Mouse (Mus musculus): ENCODE measurements at regions not wholly inside any gene's neighbourhood (a gene's known extent, or its start where the extent isn't known, plus 50 kb on each side); places are given as distances from the start of the nearest gene placed in this dataset.

DNA sequence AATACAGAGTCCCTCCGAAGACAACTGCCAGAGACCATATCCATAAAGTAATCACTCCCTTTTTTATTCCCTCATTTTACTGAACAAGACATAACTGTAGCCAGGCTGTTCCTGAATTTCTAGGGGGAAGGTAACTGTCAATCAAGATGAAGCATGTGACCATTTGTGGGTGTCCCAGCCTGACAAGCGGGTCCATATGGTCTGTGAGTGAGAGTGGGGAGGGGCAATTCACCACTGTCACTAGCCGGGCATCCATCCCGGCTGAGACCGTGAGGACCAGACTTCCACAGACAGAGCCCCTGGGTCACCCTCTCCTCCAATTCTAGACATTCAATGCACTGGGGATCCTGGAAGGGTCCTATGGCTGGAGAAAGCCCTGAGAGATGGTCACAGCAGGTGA, 54.6 kb downstream of the Gm11733 start:
- no peak for DNase-seq (ENCODE audit: low spot score in 2 of 2)

DNA sequence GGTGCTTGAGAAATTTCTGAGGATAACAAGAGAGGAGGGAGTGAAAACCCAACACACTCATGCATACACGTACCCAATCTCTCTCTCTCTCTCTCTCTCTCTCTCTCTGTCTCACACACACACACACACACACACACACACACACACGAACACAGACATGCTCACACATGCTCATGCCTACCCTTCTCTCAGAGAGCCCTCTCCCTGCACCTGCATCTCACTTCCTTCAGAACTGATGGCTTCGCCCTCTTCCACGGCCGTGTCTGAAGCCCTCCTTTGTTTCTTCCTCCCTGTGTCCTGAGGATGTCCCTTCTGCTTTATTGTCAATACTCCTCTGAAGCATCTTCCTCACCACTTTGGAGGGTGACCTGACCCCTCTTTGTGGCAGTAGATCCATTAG, 56.4 kb downstream of the Gm11733 start:
- DNase-seq (ENCODE audit: low spot score in 2 of 2): no peak

DNA sequence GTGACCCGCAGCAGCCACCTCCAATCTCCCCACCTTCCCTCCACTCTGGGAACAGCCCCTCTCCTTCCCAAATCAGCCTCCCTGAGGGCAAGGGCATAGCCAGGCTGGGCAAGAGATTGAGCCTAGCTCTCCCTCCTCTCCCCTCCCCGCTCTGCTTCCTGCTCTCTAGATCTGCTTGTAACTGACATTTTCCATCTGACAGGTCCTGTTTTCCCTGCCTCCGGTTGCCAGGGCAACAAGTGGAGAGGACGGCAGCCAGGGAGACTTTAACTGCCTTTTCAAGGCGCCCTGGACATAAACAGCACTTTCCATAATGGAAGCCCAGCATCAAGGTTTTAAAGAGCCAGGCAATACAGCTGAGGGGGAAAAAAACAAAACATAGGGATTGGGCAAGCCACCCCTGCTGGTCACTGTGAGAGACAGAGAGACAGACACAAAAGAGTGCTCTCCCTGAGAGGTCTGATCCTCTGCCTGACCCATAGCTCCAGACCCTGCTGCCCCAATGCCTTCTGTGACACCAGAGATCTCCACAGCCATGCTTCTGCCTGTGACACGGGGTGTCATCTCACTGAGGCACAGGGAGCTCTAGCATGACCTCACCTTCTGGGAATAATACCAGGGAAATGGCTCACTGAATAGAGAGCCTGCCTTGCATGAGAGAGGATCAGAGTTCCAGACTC, 57.2 kb downstream of the Gm11733 start:
- peak; percentile 46 to 49 for DNase-seq (ENCODE audit: low spot score in 2 of 2)

DNA sequence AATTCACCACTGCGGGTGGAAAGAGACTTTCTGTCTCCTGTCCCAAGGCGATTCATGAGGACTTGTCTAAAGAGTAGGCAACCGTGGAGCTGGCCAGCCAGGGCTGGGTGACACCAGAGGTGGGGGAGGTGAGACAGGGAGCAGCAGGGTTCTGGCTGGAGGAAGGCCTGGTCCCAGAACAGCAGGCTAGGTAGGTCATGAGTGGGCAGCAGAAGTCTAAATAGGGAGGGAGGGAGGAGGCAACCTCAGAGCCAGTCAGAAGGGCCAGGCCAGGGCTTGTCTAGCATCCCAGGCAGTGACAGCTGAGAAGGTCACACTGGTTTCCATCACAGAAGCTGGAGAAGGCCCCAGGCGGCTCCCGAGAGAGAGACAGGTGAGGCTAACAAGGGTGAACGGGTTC, 59.0 kb downstream of the Gm11733 start:
- peak in 1 of 2 experiments; percentile 38 for DNase-seq (ENCODE audit: low spot score in 2 of 2)

DNA sequence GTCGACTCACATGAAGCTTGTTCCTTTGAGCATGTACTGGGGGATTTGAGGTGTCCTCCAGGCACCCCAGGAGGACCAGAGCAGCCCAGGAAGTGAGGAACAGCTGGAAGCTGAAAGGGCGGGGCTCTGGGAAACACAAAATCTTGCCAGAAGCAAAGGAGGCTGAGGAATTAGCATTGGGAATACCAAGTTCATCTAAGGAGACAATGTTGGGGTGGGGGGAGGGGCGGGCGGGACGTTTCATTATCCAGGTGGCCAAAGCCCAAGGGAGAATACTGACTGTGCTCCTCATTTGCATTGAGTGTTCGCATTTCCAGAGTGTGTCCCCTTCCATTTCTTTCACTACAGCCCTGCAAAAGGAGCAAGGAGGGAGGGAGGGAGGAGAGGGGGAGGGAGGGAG, 60.3 kb downstream of the Gm11733 start:
- DNase-seq (ENCODE audit: low spot score in 2 of 2): no peak

DNA sequence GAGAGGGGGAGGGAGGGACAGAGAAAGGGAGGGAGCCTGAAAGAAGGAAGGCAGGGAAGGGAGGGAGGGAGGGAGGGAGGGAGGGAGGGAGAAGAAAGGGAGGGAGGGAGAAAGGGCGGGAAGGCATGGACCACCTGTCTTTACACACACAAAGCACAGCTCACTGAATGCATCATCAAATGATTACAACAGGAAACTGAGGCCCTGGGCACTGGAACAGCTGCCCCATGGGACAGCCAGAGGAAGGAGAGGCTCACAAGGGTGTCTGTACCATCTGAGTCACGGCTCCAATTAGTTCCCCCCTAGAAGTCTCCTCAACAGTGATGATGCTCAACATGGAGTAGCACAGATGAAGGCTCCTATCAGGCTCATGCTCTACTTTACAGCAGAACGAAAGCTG, 60.8 kb downstream of the Gm11733 start:
- DNase-seq (ENCODE audit: low spot score in 2 of 2): no peak

DNA sequence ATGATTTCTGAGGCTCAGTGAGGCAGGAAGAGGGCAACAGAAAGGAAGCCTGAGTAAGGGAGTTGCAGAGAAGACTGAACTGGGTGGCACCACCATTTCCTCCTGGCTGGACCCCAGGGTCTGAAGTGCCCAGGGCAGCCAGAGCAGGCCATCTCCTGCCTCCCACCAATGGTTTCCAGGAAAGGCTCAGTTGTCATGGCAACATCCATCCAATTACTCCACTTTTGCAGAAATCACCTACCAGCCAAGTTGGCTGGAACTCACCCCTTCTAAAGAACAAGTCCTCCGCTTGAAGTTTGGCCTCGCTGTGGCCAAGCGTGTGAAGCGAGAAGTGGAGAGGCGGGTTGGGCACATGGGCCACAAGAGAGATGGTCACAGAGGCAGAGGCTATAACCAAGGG, 67.8 kb downstream of the Gm11733 start:
- DNase-seq (ENCODE audit: low spot score in 2 of 2): no peak

DNA sequence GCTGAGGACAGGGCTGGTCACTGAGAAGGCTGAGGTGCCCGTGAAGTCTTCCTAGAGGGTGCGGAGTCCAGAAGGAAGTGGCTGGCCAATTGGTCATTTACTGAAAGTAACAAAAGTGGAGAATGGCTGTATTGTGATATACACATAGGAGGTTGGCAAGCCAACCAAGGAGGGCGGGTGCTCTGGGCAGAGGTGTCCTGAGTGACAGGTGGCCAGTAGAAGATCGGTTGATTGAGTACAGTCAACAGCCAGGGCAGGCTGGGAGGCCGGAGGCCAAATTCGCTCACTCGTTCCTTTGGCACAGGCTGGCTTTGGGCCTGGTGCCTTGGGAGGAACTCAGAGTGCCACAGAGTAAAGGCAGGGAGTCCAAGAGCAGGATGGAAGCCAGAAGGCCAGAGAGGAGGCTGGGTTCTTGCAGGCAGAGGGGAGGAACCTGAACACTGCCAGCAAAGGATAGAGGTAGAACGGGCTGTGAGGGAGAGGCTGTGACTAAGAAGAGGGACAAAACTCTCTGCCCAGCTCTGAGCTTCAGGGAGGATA, 68.3 kb downstream of the Gm11733 start:
- DNase-seq (ENCODE audit: low spot score in 2 of 2): no peak

DNA sequence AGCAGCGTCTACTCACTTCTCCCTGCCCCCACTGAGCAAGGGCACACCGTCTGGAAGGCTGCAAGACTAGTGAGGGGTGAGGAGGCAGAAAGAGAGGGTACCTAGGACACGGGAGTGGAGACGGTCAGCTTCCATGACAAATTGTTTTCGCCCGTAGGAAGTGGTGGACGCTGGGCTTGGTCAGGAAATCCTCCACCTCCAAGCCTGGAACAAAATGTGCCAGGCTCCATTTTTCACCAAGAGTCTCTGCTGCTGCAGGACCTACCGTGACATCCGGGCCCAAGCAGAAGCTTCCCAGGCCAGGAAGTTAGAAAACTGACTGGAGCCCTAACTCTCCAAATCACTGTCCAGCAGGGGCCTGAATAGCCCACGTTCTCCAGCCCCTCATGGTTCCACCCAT, 69.9 kb downstream of the Gm11733 start:
- peak in 1 of 2 experiments; percentile 29 for DNase-seq (ENCODE audit: low spot score in 2 of 2)

DNA sequence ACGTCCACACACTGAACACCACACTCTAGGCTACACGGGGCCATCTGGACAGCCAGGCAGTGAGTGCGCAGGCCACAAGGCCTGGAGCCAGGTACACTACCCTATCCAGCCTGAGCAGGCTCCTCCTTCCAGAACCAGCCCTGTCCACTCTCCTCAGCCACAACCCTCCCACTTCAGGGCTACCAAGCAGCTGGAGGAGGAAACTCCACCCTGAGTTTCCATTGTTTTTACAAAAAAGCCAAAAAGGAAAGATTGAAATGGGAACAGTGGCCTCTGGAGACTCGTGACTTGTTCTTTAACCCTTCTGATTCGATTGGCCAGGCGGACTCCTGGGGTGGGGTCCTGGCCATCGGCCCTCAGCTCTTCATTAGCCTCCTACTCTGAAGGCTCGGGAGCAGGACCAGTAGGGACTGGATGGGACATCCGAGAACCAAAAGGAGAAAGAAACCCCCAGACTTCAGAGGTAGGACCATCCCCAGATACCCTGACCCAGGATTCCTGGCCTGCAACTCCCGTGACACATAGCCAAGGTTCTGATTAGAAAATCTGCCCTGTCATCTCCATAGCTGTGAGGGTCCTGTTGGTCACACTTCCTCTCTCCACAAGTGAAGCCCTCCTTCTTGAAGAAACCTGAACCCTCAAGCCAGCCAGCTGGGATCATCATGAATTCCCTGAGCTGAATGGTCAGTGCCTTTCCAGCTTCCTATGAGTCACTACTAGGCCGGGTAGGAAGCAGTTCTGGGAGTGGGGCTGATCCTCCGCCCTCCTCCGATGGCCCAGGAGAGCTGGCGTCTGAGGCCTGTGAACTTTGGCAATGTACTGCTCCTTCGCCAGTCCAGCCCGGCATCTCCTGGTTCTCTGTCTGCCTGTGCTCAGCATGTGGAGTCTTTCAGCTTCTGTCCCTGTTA, 73.6 kb downstream of the Gm11733 start:
- peak; percentile 87 to 93 for DNase-seq (ENCODE audit: low spot score in 2 of 2)

DNA sequence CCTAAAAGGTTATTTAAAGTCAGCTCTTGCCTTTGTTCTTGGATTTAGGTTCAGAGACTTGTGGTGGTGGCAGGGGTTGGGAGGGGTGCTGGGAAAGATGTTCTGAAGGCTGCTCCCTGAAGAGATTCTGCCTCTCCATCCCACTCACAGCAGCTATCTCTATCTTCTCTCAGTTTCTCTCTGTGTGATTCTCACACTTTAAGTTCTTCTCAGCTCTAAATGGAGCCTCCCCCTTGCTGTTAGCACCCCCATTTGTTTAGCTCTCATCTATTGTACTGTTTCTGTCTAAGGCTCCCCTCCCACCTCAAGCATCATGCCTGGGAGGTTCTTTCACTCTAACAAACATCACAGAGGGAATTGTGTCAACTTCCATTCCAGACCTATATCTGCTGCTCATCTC, 75.7 kb downstream of the Gm11733 start:
- no peak for DNase-seq (ENCODE audit: low spot score in 2 of 2)

DNA sequence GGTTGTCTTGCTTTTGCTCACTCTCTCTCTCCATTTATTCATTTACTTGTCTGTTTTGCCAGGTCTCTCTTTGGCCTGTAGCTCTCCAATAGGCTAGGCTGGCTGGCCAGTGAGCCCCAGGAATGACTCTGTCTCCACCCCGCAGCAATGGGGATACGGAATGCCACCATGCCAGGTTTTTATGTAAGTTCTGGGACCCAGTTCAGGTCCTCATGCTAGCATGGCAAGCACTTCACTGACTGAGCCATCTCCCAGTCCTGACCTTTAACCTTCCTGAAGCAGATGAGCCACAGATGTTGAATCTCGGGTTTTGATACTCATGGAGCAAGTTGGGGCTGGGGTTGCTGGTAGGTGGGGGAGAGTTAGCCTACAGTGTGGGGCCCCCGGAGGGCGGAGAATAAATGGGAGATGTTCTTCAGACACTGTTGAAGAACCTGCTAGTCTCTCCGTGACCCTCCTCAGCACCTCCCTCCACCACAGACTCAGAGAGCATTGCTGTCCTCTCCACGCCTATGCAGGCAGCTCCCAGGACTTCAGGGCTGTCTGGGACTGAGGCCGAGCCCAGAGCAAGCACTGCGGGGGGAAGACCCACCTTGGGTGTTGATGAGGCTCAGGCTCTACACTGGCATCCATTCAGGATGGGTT, 83.9 kb downstream of the Gm11733 start:
- DNase-seq (ENCODE audit: low spot score in 2 of 2): no peak

DNA sequence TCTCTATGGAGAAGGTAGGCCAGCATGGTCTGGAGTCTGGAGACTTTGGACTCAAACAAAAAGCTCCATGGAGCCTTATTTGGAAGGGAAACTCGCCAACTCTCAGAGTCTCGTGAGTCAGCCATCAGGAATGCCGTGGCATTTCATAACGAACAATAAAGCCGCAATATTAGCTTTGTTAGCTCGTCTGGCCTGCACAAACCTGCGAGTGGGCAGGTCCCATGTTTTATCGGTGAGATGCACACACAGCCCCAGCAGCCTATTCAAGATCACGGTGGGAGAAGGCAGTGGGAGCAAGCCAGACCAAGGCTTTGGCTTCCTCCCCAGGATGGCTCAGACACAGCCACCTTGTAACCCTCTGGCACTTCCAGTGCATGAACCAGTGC, 84.4 kb downstream of the Gm11733 start:
- peak; percentile 32 to 70 for DNase-seq (ENCODE audit: low spot score in 2 of 2)

DNA sequence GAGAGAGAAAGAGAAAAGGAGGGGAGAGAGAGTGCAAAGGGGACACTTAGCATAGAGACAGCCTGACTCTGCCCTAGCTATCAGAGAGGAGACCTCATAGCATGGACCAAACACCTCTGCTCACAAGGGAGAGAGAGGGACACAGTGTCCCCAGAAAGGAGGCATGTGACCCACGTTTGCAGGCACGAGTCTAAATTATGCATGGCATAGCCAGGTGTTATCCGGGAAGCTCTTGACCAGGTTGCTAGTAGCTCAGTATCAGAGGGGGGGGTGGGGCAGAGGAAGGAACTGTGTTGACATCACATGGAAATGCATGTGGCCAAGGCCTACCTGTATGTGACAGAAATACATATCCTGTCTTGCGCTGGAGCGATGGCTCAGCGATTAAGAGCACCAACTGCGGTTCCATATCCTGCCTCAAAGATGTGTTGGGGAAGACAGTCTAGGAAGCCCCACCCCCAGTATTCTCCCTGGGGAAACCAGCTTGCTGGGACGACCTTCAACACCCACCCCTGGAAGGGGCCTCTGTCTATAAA, 84.5 kb upstream of the Tnrc6c start:
- DNase-seq (ENCODE audit: low spot score in 2 of 2): no peak

DNA sequence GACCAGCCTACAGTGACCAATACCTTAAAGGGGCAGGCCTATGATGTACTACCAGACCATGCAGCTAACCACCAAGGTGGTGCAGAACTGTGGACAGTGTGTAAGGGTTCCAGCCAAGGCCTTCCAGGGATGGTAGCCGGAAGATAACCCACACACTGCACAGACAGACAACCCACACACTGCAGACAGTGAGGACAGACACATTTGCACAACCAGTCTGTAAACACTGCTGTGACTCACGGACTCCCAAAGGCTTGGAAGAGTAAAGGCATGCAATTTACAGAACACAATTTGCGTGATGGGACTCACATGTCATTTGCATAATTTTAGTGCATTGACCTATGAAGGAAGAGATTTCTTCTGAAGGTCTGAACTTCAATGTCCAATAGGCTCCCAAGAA, 82.2 kb upstream of the Tnrc6c start:
- no peak for DNase-seq (ENCODE audit: low spot score in 2 of 2)

DNA sequence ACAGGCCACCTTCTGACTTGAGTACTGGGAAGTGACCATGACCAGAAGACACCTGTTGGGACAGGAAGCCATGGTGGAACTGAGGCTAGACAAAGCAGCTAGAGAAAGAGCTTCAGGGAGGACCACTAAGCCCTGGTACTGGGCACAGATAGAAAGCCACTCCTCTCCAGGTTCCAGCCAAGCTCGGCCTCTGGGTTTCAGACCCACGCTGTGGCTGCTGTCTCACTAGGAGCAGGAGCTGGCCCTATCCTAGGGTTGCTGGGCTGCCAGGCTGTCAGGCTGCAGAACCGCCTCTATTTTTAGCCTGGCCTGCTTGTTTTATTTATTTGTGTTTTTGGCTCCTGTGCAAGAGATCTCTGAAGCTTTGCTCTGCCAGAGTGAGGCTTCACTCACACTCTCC, 79.4 kb upstream of the Tnrc6c start:
- DNase-seq (ENCODE audit: low spot score in 2 of 2): peak; percentile 61 to 70

DNA sequence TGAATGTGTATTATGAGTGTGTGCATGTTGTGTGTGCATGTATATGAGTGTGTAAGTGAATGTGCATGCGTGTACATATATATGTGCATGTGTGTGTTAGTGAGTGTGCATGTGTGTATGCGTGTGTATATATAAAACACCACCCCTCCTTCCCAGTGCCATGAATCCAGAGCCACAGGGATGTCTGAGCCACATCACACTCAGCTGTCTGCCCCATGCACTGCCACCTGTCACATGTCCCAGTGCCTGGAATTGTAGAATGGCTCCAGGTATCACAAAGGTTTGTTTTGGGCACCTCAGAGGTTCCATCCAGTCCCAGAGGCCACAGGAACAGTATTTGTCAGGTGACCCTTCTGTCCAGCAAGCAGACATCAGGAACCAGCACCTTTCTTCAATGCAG, 75.0 kb upstream of the Tnrc6c start:
- DNase-seq (ENCODE audit: low spot score in 2 of 2): no peak

DNA sequence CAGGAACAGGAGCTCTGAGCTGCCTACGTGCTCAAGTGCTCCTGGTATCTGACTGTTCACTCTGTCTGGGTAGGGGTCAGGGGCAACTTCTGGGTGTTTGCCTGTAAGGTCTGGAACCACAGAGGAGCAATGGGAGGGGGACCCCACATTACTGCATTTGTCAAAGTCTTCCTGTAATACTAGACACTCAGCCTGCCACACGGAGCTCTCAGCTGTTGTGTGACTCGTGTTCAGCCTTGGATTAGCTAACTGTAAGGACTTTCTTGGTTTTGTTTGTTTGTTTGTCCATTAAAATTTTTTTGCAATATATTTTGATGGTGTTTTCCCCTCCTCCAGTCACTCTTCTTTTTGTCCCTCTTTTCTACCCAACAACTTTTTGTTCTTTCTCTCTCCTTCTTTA, 74.4 kb upstream of the Tnrc6c start:
- DNase-seq (ENCODE audit: low spot score in 2 of 2): no peak

DNA sequence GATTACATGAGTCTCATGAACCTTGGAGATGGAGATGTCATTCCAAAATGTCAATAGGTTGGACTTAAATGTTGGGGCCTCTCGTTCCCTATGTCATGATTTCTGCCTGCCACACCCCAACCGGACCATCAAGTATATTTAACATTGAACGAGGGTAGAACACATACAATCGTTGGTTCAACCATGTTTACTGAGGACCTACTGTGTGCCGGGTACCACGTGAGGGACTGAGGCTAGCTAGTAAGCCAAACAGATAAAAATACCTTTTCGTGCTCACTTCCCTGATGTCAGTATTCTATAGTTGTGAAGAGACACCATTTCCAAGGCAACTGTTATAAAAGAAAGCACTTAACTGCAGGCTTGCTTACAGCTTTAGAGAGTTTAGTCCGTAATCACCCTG, 70.6 kb upstream of the Tnrc6c start:
- DNase-seq (ENCODE audit: low spot score in 2 of 2): no peak

DNA sequence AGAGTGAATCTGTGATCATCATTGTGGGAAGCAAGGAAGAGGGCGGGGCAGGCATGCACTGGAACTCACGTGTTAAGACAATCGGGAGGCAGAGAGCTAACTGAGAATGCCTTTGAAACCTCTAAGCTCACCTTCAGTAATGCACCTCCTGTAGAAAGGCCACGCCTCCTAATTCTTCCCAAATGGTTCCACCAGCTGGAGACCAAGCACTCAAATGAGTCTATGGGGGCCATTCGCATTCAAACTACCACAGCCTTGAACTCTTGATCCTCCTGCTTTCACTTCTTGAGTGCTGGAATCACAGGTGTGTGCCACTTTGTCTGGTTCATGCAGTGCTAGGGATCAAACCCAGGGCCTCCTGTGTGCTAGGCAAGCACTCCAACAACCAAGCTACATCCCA, 68.5 kb upstream of the Tnrc6c start:
- DNase-seq (ENCODE audit: low spot score in 2 of 2): no peak

DNA sequence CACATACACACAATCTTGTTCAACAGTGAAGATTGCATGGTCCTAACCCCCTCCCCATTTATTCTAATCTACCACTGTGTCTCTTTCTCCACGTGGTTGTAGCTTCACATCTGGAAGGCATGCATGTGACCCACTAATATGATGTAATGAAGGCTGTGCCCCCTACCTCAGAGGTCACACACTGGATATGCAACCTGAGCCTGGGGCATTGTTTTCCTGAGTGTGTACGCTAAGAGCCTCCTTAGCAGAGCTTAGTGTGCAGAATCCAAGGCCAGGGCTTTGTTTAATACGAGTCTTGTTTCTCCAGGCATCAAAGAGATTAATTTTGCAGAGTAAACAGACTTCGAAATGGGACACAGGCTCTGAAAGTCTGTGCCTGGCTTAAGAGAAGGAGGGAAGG, 68.0 kb upstream of the Tnrc6c start:
- no peak for DNase-seq (ENCODE audit: low spot score in 2 of 2)

DNA sequence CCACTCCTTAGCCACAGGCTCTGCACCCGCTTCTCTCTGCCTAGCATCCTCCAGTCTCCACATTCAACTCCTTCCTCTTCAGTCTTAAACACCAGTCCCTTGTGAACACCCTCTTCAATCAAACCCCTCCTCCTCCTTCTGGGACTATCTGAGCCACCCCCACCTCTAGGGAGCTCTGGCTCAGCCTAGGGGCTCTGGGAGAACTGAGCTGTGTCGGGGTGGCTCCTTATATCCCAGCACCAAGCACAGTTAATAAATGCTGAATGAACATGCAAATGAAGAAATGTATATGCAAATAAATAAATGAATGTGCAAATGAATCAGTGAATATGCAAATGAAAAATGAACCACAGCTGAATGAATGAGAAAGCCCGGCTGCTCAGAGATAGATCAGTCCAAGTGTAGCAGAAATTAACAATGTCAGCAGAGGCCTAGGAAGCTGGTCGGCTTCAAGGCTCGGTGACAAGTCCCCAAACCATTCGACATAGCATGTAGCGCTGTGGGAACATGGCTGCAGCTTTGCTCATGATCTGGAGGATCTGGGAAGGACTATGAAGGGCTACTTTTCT, 67.1 kb upstream of the Tnrc6c start:
- DNase-seq (ENCODE audit: low spot score in 2 of 2): no peak

All from heart, adult 9 months (tissue).